Mouse (Mus musculus) heart, embryonic 16.5 days (tissue): ENCODE data around the gene Srsf4. TPM values are rescaled to one million over a fixed set of nuclear protein-coding genes. Genes with fewer than 3 reads are reported as not detected.
A peak's percentile ranks its signal among the peaks of the same experiment; 100 is the strongest.

ENCODE experiments used
- ATAC-seq: fragments of 200-750 bp; cut with Nextera tagmentation; replicated peaks from 2 replicates; pipeline ENCODE4 v1.8.0; 2017; ENCODE audit warnings: moderate number of reproducible peaks; ENCODE audit not compliant: insufficient read depth, low FRiP score; ENCODE audit errors: extremely low read depth
- H3K27ac ChIP-seq: fragments of 300-500 bp; sonication (generic); 2 replicates; pipeline ENCODE4 v1.5.1; 2014; ENCODE audit warnings: mild to moderate bottlenecking, low read length, control low read depth, moderate library complexity
- H3K27me3 ChIP-seq: fragments of 300-500 bp; sonication (generic); 2 replicates; pipeline ENCODE4 v1.6.1; 2014; ENCODE audit warnings: low read length, mixed read lengths; ENCODE audit not compliant: control insufficient read depth, insufficient read depth
- H3K36me3 ChIP-seq: fragments of 300-500 bp; sonication (generic); 2 replicates; pipeline ENCODE4 v1.6.1; 2014; ENCODE audit not compliant: control insufficient read depth, insufficient read depth
- H3K4me1 ChIP-seq: fragments of 300-500 bp; sonication (generic); 2 replicates; pipeline ENCODE4 v1.6.1; 2014; ENCODE audit warnings: low read length, mixed read lengths; ENCODE audit not compliant: control insufficient read depth, insufficient read depth
- H3K4me2 ChIP-seq: fragments of 300-500 bp; sonication (generic); 2 replicates; pipeline ENCODE4 v1.6.1; 2014; ENCODE audit warnings: low read depth, mild to moderate bottlenecking, control low read depth, low read length
- H3K4me3 ChIP-seq: fragments of 300-500 bp; sonication (generic); 2 replicates; pipeline ENCODE4 v1.5.1; 2014; ENCODE audit warnings: mild to moderate bottlenecking, control low read depth, low read length
- H3K9ac ChIP-seq: fragments of 300-500 bp; sonication (generic); 2 replicates; pipeline ENCODE4 v1.6.1; 2014; ENCODE audit warnings: low read length, control low read depth
- H3K9me3 ChIP-seq: fragments of 300-500 bp; sonication (generic); replicated peaks from 2 replicates; pipeline ENCODE4 v1.6.1; 2016; ENCODE audit warnings: low read length; ENCODE audit not compliant: control insufficient read depth
- WGBS: fragments of 180-500 bp; shearing (Covaris S2); extraction: QIAGEN DNeasy Blood & Tissue Kit; methylation state at CpG from one replicate; pipeline ENCODE4 v1.1.7; 2014; 5-methylcytosine and 5-hydroxymethylcytosine counted together
- polyA plus RNA-seq: library from polyadenylated mRNA; unstranded; fragments of >200 nt; fragmentation: Nextera tagmentation; extraction: Ambion mirVana; gene quantifications from 2 replicates; pipeline ENCODE4 v1.2.1, GENCODE M21; 2015

Gene Srsf4
- polyA plus RNA-seq: 74.4 and 76.8 TPM in 2 replicates

DNA sequence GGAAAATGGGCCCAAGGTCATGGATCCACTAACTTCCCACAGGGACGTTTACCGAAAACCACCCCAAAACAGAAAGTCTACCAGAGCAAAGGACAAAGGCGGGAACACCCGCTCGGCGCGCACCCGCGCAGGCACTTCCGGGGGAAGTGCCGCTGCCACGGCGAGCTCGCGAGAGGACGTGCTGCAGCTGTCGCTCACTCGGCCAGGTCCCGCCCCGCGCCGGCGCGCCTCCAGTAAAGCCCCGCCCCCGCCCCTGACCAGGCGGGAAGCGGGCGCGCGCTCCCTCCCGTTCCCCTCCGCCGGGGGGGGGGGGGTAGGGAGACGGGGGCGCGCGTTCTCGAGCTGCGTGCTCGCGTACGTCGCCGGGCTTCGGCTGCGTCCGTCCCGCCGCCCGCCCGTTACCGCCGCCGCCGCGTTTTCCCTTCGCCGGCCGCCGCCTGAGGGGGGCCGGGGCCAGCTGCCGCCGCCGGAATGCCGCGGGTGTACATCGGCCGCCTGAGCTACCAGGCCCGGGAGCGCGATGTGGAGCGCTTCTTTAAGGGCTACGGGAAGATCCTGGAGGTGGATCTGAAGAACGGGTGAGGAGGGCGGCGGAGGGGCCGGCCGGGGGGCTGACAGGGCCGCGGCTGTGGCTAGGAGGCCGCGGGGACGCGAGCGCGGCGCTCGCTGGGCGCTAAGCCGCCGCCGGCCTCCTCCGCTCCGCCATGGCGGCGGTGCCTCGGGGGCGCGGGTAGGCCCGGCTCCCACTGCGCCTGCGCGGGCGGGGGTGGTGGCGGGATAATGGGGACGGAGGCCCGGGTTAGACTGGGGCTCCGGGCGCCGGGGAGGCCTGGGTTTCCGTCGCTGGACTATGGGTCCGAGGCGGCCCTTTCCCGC, at the start of gene Srsf4:
Srsf4 (plus strand) TSS at position 325 of the 876 bp plus-strand sequence.
- H3K9me3 ChIP-seq: no peaks in the 10 kb centered on the region
- peak; percentile 96 for ATAC-seq
- H3K9ac ChIP-seq: peak within 1 kb of the TSS; percentile 100
- peak within 1 kb of the TSS; percentile 91 for H3K4me2 ChIP-seq
- H3K27ac ChIP-seq: peak within 1 kb of the TSS; percentile 100
- peak within 1 kb of the TSS; percentile 100 for H3K4me3 ChIP-seq
- under 1% methylated on average over 91 of the region's 116 CpGs for WGBS
- peaks cover 35% of the 10 kb centered on the region for H3K4me1 ChIP-seq
- no peaks in the 10 kb centered on the region for H3K27me3 ChIP-seq
- no peaks in the 10 kb centered on the region for H3K36me3 ChIP-seq

DNA sequence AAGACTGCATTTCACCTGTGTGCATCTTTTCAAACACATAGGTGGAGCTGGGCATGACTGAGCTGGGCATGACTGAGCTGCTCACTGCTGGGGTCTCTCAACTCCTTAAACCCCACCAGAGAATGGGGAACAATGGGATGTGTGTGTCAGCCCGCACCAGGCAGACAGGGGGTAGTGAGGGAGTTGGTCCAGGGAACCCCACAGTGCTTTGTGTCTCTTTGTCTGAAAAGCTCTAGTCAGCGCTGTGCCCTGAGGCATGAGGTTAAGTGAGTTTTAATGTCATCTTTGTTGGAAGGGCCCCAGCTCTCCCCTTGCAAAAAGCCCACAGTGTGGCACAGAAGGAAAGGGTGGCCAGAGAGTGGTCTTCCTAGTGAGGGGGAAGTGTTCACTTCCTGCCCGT, 48.5 kb upstream of the Srsf4 start:
- no peak overlapping the region for H3K27ac ChIP-seq
- H3K4me2 ChIP-seq: no peak overlapping the region
- peaks cover 11% of the 10 kb centered on the region for H3K27me3 ChIP-seq
- ATAC-seq: no peak
- WGBS: 77% methylated on average over 3 of the region's 3 CpGs
- peaks cover 3% of the 10 kb centered on the region; the same call in 1 of the 2 replicates for H3K9me3 ChIP-seq
- no peak overlapping the region for H3K9ac ChIP-seq
- no peaks in the 10 kb centered on the region for H3K36me3 ChIP-seq
- H3K4me1 ChIP-seq: no peaks in the 10 kb centered on the region
- no peak overlapping the region for H3K4me3 ChIP-seq

DNA sequence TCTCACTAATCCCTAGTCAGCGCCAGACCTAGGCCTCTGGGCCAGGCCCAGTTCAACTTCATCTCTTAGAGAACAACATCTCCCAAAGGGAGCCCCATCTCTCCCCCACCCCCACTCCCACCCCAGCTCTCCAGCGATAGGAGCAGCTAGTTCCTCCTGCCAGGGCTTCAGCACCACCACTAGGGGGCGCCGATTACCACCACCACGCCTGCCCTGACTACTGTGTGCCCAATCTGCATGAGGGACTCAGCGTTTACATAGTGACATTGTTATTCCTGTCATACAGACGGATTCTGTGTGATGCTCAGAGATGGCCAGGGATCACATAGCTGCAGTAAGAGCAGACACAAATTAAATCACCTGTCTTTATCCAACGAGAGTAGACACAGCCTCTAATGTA, 47.6 kb upstream of the Srsf4 start:
- 43% methylated on average over 8 of the region's 8 CpGs for WGBS
- H3K27ac ChIP-seq: no peak overlapping the region

DNA sequence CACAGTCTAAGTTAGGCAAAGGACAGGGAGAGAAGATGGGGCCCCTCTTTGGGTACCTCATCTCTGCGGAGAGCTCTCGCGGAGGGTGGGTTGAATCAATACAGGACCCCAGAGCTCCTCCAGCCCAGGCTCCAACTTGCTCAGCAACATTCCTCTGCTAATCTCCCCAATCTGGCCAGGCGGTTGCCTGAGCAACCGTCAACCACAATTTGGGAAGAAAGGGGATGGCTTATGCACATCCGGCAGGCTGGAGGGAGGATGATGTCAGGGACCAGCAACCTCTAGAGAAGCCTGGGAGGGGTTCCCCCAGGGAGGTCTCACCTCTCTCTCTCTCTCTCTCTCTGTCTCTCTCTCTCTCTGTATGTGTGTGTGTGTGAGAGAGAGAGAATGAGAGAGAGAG, 46.5 kb upstream of the Srsf4 start:
- no peak overlapping the region for H3K4me2 ChIP-seq
- no peak for ATAC-seq

More for the DNA sequence above, 47.6 kb upstream of the Srsf4 start:
- Histone ChIP-seq H3K4me1 (no peaks in the 10 kb centered on the region), H3K4me3 (no peak overlapping the region), H3K36me3 (no peaks in the 10 kb centered on the region), H3K9me3 (peaks cover 3% of the 10 kb centered on the region; the same call in 1 of the 2 replicates), H3K4me2 (no peak overlapping the region), H3K9ac (no peak overlapping the region), H3K27me3 (peaks cover 6% of the 10 kb centered on the region)
- ATAC-seq: no peak

DNA sequence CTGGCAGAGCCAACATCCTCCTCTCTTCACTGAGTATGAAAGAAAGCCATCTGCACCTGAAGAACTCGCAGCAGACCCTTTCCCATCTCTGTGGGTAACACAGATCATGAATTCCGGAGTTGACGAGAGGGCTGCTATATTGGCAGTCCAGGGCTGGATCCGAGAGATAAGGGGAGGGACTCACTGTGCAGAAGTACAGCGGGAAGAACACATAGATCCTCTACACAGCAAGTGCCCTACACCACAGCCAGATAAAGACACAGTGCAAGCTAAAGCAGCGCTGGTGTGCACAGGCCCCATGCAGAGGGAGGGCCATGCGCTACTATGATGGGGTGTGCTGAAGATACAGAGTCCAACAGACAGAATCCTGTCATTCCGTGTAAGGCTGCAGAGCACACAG, 44.3 kb upstream of the Srsf4 start:
- no peaks in the 10 kb centered on the region for H3K9me3 ChIP-seq
- WGBS: 66% methylated on average over 8 of the region's 8 CpGs
- H3K27ac ChIP-seq: no peak overlapping the region
- no peaks in the 10 kb centered on the region for H3K36me3 ChIP-seq
- H3K4me3 ChIP-seq: no peak overlapping the region
- ATAC-seq: no peak
- H3K27me3 ChIP-seq: peaks cover 6% of the 10 kb centered on the region; the same call in 1 of the 2 replicates
- H3K4me1 ChIP-seq: no peaks in the 10 kb centered on the region
- no peak overlapping the region for H3K9ac ChIP-seq
- no peak overlapping the region for H3K4me2 ChIP-seq

More for the DNA sequence above, 46.5 kb upstream of the Srsf4 start:
- H3K9me3 ChIP-seq: peaks cover 3% of the 10 kb centered on the region; the same call in 1 of the 2 replicates
- H3K4me3 ChIP-seq: no peak overlapping the region
- no peak overlapping the region for H3K27ac ChIP-seq
- H3K27me3 ChIP-seq: peaks cover 4% of the 10 kb centered on the region
- 9% methylated on average over 6 of the region's 6 CpGs for WGBS
- no peaks in the 10 kb centered on the region for H3K4me1 ChIP-seq
- H3K9ac ChIP-seq: no peak overlapping the region
- H3K36me3 ChIP-seq: no peaks in the 10 kb centered on the region

DNA sequence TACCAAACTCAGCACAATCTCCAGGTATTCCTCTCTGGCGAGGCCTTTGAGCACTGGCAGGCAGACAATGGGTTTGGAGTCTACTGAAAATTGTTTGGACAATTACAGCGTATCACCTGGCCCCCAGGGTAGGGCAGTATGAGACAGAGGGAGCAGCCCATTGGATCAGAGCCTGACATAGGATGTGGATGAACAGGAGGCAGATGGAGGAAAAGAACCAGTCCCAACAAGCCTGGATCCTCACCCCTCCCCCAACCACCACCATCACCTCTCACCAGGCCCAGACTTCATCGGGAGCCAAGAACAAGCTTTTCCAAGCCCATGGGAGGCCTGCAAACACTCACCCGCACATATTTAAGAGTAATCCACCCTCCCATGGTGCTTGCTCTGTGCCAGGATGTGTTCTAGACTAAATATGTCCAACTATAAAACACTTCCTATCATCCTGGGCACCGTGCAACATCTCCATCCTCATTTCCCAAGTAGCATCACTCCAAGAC, 41.8 kb upstream of the Srsf4 start:
- H3K9me3 ChIP-seq: no peaks in the 10 kb centered on the region
- H3K27me3 ChIP-seq: peaks cover 30% of the 10 kb centered on the region
- H3K9ac ChIP-seq: no peak overlapping the region
- H3K36me3 ChIP-seq: no peaks in the 10 kb centered on the region
- no peak overlapping the region for H3K27ac ChIP-seq
- ATAC-seq: 0 out of 2 replicates have a peak, but pooled peaks have one; percentile 38
- no peak overlapping the region for H3K4me2 ChIP-seq
- WGBS: 67% methylated on average over 5 of the region's 5 CpGs
- H3K4me3 ChIP-seq: no peak overlapping the region
- H3K4me1 ChIP-seq: peaks cover 4% of the 10 kb centered on the region

DNA sequence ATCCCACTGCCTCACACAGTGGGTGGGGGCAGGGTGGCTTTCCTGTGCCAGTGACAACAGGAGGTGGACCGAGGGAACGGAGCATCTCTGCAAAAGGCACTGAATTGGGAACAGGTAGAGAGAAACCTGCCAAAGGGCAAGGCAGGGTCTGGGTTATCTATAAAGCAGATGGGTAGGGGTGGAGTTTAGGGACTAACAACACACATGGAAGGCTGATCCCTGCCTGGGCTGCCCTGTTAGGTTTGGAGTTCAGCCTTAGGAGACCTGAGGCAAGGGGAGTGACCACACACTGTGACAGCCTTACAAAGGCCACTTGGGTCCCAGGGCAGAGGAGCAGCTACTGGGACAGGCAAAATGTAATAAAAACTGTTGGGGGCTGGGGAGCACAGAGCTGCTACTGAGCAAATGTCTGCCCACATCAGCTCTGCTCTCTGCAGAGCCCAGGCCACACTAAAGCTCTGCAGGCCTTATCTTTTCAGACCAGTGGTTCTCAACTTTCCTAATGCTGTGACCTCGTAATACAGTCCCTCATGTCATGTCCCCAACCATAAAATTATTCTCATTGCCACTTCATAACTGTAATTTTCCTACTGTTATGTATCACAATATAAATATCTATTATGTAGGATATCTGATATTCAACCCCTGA, 40.5 kb upstream of the Srsf4 start:
- ATAC-seq: no peak
- Histone ChIP-seq H3K4me2 (no peak overlapping the region), H3K9ac (no peak overlapping the region), H3K9me3 (no peaks in the 10 kb centered on the region), H3K36me3 (no peaks in the 10 kb centered on the region), H3K27me3 (peaks cover 37% of the 10 kb centered on the region), H3K4me3 (no peak overlapping the region), H3K4me1 (peaks cover 13% of the 10 kb centered on the region), H3K27ac (no peak overlapping the region)
- WGBS: 66% methylated on average over 3 of the region's 3 CpGs

DNA sequence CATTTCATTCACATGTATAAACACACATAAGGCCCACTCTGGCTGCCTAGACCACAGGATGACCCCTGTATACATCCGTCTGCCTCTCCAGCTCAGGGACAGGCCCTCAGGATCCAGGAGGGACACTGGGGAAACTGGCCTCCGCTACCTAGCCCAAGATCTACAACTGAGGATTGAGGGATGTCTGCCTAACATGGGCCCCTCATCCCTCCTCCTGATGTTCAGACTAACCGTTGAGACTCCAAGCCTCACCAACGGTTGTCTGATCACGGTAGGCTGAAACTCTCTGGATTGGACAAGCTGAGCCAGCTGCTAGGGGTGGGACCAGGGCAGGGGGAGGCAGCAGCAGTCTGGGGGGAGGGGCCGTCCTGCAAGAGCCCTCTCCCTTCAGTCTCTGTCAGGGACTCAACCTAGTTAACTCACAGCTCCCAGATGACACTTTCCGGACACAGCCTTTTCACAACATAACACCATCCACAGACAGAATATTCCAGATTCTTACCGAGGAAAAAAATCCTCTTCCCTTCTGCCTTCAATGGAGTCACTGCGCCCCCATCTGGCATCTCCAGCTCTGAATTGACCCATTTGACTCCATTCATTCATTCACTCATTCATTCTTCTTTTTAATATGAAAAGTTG, 39.3 kb upstream of the Srsf4 start:
- Histone ChIP-seq H3K9me3 (no peaks in the 10 kb centered on the region), H3K4me1 (peaks cover 16% of the 10 kb centered on the region), H3K27ac (no peak overlapping the region), H3K27me3 (peaks cover 42% of the 10 kb centered on the region), H3K36me3 (no peaks in the 10 kb centered on the region), H3K4me2 (no peak overlapping the region), H3K9ac (no peak overlapping the region), H3K4me3 (no peak overlapping the region)
- 33% methylated on average over 9 of the region's 9 CpGs for WGBS
- ATAC-seq: no peak
